Mouse (Mus musculus) brain, embryonic 14.5 days (tissue): ENCODE measurements at regions not wholly inside any gene's neighbourhood (a gene's known extent, or its start where the extent isn't known, plus 50 kb on each side); places are given as distances from the start of the nearest gene placed in this dataset.

Source experiments
- DNase-seq: peaks from one replicate; pipeline ENCODE4 v3.0.0-alpha.2; 2011; ENCODE audit warnings: low read depth
- CTCF ChIP-seq: fragments of 200-500 bp; IDR thresholded peaks from 2 replicates; pipeline ENCODE4 v1.5.1; 2012; ENCODE audit warnings: inconsistent platforms, mild to moderate bottlenecking, moderate library complexity, borderline replicate concordance; ENCODE audit not compliant: insufficient read depth, insufficient read length; ENCODE audit errors: extremely low read depth
- POLR2A ChIP-seq: fragments of 200-500 bp; IDR thresholded peaks from 2 replicates; pipeline ENCODE4 v1.6.1; 2012; ENCODE audit warnings: mild to moderate bottlenecking, inconsistent platforms, borderline replicate concordance; ENCODE audit not compliant: poor library complexity, insufficient read depth, insufficient read length, severe bottlenecking; ENCODE audit errors: extremely low read depth

DNA sequence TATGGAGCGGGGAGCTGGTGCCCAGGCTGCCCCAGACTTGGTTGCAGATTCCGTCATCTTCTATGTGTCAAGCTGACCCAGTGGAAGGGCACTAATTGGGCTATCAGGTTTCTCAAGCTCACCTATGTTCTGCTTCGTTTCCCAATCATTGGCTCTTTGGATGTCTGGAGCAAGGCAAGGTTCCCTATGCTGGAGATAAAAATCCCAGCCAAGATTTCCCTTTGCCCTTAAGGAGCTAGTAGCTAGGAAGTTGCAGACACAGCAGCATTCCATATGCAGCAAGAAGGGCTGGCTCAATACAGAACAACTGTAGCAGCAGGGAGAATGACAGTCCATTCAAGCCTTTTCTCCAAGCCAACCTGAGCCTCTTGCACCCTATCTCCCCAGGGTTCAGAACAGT, 159.2 kb upstream of the Zfp706 start:
- TF ChIP-seq CTCF (no peak), POLR2A (no peak)
- no peak for DNase-seq

DNA sequence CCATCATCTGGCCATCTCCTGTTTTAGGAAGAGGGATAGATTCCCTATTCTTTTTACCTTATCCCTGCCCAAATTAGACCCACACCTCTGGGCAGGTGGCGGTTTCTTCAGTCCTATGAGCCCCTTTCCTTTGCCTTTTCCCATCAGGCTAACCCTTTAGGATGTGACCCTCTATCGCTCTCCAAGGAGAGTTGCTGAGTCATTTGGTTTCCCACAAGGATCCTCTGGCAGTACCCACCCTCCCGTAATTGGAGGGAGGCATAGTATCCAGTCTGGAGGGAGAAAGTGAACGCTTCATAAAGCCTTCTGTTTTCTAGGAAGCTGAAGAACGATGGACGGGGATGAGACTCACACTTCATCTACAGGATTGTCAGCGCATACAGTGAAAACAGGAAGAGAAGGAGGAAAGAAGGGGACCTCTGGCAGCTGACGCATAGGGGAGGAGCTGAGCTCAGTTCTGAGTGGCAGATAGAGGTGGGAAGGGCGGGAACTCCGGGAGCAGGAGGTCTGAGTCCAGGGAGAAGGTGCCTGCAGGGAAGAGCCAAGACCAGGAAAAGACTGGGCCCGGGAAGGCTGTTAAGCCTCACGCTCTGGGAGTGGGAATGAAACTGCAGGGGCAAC, 158.4 kb upstream of the Zfp706 start:
- DNase-seq: peak; percentile 12
- TF ChIP-seq POLR2A: no peak
- no peak for TF ChIP-seq CTCF

DNA sequence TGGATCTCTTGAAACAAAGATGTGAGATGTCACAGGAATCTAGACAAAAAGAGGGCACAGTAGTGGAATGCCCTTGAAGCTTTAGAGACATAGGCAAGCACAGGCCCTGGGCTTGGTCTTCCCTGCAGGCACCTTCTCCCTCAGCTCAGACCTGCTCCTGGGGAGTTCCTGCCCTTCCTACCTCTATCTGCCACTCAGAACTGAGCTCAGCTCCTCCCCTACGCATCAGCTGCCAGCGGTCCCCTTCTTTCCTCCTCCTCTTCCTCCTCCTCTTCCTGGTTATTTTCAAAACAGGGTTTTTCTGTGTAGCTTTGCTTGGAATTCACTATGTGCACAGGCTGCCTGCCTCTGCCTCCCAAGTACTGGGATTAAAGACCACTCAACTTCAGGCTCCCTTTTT, 157.6 kb upstream of the Zfp706 start:
- DNase-seq: no peak
- TF ChIP-seq POLR2A (no peak), CTCF (no peak)

DNA sequence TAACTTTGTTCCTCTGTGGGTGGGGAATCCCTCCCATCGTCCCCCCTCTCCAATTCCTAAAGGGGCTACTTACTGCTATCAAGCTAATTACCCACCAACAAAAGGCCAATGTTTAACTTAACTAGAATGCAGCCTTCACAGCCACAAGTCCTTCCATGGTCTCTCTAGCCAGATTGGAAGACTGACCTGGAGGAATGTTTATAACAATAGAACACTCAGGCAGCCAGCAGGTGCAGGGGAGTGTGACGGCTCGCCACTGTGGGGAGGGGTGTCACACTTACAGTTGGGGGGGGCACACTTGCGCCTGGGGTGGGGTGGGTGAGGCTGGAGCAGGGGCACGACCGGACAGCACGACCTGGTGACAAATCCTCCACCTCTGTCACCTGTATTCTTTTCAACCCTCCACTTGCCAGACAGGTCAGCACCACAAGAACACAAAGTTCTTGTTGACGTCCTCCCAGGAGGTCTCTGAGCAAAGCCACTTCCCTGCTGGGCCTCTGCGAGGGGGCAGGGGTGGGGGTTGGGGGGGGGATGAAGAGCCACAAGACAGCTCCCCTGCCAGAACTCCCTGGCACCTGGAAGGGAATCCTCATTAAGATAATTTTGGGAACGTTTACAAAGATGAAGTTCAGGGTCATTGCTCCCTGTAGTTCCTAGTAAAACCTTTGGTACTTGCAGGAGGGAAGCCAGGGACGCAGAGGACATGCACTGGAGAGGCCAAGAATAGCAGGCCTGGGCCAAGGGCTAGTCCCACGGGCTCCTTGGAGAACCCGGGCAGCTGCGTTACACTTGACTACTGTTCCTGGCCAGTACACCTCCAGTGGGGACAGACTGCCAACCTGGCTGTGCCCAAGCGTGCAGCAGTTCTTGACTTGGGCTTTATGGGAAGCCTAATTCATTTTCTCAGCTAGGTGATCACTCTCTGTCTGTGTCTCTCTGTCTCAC, 156.9 kb upstream of the Zfp706 start:
- DNase-seq: no peak
- TF ChIP-seq CTCF: no peak
- TF ChIP-seq POLR2A: no peak

DNA sequence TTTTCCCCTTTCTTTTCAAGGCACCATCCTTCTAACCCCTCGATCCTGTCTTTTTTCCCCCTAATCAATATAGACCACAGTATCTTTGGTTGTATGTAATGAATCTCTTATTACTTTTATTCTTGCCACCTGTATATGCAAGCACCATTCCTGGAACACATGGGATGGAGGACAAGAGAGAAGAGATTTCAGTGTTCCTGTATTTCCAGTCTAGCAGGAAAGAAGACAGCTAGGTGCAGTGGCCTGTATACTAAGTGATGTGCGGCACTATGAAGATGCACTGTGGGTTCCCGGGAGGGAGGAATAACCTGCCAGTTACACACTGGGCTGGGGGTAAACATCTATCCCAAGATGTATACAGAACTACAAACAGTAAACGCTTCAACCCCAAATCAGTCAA, 152.4 kb upstream of the Zfp706 start:
- DNase-seq: no peak
- TF ChIP-seq POLR2A (no peak), CTCF (no peak)

DNA sequence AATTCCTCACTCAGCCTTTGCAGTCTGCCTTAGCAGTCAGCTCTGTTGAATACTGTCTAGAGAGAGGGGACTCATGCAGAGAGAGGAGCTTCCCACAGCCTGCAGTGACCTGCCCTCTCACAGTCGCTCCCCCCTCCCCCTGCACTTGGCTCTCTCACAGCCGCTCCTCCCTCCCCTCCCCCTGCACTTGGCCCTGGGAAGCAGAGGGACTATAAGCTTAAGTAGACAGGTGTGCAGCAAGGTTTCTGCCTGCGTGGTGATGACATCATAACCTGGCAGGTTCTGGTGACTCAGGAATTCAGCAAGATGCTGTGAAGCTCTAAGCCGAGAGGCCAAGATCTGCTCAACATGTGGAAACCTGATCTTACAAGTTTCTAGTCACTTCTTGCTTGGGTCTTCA, 151.8 kb upstream of the Zfp706 start:
- peak; percentile 55 for DNase-seq
- TF ChIP-seq CTCF: no peak
- TF ChIP-seq POLR2A: no peak

DNA sequence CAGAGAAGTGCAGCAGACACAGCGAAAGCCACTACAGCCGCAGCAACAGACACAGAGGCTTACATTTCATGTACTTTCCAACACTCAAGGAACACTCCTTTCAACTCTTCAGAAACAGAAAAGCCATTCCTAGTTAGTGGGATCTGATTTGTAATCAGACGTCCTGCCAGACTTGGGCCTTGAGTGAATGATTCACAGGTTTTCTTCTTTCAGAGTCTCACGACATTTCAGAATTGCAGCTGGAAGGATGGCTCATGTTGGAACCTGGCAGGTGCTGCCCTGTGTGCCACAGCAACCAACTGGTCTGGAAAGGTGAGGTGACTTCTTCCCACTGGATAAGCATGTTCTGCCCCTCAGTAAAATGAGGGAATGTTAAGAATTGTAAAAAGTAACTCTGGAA, 149.8 kb upstream of the Zfp706 start:
- TF ChIP-seq POLR2A: no peak
- TF ChIP-seq CTCF: no peak
- no peak for DNase-seq

DNA sequence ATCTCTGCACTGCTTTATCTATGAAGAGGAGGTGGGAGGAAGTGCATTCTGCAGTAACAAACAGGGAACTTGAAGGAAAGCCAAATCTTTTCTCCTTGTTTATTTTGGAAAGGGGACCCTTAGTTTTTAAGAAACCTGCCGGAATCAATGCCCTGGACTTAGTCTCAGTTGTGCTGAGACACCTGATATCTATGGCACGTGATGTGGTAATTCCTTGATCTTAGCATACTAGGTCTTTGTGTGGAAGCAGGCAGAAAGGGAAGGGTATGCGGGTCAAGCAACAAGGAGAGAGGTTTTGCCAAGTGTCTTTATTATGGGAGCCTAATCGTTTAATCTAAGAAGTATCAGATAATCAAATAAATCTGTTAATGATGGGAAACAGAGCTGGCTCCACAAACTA, 147.4 kb upstream of the Zfp706 start:
- no peak for TF ChIP-seq POLR2A
- no peak for TF ChIP-seq CTCF
- DNase-seq: no peak

DNA sequence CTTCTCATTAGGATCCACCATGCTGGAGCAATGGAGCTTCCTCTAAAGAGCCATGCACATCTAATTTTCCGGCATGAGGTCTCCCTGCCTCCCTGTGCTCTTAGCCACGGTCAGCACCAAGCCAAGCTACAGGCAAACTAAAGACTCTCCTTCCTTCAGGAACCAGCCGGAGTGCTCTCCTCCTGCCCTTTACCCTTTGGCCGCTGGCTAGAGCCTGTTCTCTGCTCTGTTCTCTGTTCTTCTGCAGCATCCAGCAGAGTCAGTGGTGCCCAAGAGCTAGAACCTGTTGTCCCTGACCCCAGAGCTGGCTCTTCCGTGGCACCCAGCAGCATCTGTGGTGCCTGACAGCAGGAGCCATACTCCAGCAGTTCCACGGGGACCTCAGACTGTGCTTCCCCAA, 145.6 kb upstream of the Zfp706 start:
- no peak for TF ChIP-seq CTCF
- no peak for TF ChIP-seq POLR2A
- DNase-seq: no peak

DNA sequence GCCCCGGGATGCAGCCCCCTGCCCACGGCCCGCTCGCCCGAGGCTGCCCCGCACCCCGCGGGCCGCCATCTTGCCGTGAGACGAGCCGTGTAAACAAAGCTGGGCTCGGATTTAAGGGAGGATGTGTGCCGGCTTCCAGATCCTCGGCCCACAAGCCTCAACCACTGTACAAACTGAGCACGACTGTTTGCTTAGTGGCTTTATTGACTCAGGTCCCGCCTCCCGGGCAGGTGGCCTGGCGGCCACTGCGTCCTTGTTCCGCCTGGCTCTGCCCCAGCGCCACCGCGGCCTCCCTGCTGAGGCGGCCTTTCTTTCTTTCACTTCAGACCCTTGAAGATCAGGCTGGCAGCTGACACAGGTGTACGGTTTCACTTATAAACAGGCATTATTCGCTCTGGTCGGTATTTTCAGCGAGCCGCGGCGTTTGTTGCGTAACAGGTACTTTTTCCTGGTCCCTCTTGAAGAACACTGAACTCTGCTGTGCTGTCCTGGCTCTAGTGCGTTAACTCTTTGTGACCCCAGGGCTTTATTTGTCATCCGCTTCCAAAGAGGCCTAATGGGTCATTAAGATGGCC, 128.1 kb upstream of the Zfp706 start:
- peak; percentile 77 for DNase-seq
- TF ChIP-seq POLR2A (0 out of 2 replicates have a peak, but pooled peaks have one; percentile 46), CTCF (no peak)

DNA sequence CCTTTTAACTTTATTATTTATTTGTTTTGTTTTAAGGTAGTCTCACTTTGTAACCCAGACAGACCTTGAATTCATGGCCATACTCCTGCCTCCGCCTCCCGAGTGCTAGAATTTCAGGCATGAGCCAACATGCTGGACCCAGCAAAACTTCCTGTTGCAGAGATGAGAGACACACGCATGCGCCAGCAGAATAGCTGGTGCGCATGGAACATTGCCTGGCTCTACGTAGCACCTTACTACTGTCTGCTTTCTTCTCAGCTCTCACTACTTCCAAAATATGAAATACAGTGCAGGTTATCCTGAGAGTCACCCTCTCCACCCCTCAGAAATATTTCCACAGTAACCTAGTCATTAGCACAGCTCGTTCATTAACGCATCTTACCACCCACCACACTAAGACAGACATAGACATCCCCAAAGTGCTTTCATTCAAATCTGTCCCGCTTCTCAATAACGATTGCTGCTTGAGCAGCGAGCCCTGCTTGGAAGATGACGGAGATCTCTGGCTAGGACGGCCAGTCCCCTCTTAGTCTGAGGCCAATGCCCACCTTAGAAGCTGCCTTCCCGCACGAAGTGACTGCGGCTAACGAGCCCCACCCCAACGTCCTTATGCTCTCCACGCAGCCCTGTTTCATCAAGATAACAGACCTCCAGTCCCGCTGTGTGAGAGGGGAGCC, 127.5 kb upstream of the Zfp706 start:
- TF ChIP-seq POLR2A (no peak), CTCF (no peak)
- peak; percentile 65 for DNase-seq
